Mouse (Mus musculus) splenic B cell, adult 2 months (primary cell): Measurements from ENCODE around the gene Aldh16a1.

ENCODE experiments used
- DNase-seq: peaks from one replicate; pipeline ENCODE4 v3.0.0-alpha.2; 2011; ENCODE audit warnings: low read depth, low spot score
- H3K27me3 ChIP-seq: 2 replicates; pipeline ENCODE4 v1.6.1; 2012; ENCODE audit warnings: mild to moderate bottlenecking, low read length, moderate library complexity, mixed read lengths; ENCODE audit not compliant: control insufficient read depth, poor library complexity, insufficient read depth, severe bottlenecking
- H3K36me3 ChIP-seq: 2 replicates; pipeline ENCODE4 v1.6.1; 2012; ENCODE audit warnings: mild to moderate bottlenecking, low read length, moderate library complexity, mixed read lengths; ENCODE audit not compliant: control insufficient read depth, poor library complexity, insufficient read depth, severe bottlenecking

Gene Aldh16a1

DNA sequence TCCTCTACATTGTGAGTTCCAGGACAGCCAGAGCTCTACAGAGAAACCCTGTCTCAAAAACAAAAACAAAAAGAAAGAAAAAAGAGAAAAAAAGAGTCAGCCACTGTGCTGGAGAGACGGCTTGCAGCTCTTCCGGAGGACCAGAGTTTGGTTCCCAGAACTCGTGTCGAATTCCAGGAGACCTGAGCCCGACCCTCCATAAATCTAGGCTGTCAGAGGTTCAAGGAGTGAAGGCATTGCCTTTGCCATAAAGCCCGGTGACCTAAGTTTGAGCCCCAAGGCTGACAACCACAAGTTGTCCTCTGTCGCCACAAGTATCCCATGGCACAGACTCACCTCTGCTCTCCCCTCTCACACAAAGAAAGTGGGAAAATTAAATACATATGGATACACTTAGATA, 60.3 kb downstream of the Aldh16a1 start:
- Histone ChIP-seq H3K36me3 (no peaks in the 10 kb centered on the region), H3K27me3 (no peaks in the 10 kb centered on the region)
- DNase-seq = no peak

- H3K27me3 ChIP-seq = no peaks in the 10 kb centered on the region
- no peaks in the 10 kb centered on the region for H3K36me3 ChIP-seq
- DNase-seq = no peak
Measured at GRCm38 (mm10) chr7:45093516-45093905, 60.9 kb downstream of the Aldh16a1 start.

DNA sequence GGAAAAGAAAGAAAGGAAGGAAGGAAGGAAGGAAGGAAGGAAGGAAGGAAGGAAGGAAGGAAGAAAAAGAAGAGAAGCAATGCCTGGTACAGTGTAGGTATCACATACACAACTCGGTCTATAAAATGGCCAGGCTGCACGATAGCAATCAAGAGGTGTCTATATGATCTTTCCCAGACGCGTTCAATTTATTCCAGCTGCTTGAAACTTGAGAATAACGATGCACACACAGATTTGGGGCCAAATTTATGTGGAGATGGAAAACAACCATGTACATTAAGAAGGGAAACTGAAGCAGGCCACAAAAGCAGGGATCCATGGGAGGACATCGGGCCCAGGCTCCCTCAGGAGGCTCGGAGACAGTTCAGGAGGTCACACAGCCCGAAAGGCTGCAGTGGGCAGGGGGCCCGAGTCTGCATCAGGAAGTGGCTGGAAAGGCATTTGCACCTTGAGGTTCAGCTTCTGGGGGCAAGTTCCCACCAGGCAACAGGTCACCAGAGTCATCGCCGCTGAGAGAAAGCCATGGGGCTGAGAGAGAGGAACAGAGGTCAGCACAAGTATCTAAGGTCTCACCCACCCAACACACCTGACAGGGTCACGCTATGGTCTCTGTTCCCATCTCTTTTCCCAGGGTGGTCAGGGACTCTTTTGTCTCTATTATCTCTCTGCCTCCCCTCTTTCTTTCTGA, 61.4 kb downstream of the Aldh16a1 start:
- H3K27me3 ChIP-seq = no peaks in the 10 kb centered on the region
- DNase-seq = no peak
- no peaks in the 10 kb centered on the region for H3K36me3 ChIP-seq

- no peaks in the 10 kb centered on the region for H3K27me3 ChIP-seq
- peak; percentile 40 for DNase-seq
- H3K36me3 ChIP-seq = no peaks in the 10 kb centered on the region
Measured at GRCm38 (mm10) chr7:45092048-45092447, 62.3 kb downstream of the Aldh16a1 start, which contains the start of gene Rcn3. Rcn3 (minus strand) TSS chr7:45092221.

DNA sequence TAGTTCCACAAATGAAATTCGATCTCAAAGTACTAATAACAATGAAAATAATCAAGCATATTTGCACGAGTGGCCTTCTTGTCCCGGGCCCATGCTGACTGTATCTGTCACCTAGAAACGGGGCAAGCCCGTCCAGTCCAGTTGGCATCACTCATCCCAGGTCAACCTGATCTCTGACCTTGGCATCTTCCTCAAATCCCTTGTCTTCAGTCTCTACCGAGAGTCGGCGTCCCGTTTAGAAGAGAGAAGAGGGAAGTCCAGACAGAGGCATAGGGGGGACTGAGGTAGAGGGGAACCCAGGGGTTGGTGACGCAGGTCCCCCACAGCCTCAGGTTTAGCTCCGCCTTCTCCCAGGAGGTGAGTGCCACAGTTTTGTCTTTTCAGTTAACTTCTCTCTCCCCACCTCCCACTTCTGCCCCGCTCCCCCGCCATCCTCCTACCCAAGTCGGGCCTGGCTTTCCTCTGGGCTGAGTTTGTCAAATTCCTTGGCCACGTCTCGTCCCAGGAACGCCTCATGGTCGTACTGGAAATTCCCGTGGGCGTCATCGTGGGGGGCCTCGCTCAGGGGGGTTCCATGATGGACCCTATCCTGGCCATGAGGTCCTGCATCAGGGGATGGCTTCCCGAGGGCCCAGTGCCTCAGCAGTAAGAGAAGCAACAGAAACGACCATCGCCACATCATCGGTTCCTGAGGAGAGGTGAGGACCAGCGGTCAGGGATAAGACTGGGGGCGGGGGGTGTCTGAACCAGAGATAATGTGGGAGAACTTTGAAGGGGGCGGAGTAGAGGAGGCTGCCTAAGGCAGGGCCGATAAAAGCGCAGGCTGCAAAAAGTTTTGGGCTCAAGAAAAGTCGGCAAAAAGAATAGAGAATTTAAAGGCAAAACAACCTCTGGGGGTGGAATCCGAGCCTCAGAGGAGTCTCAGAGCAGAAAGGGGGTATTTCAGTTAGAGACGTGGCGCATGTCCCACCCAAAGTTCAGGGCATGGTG, 63.1 kb downstream of the Aldh16a1 start:
- DNase-seq = peak; percentile 64
- H3K36me3 ChIP-seq = no peaks in the 10 kb centered on the region

More for the DNA sequence above, 63.1 kb downstream of the Aldh16a1 start:
- no peaks in the 10 kb centered on the region for H3K27me3 ChIP-seq
